In the genomic region with DNA sequence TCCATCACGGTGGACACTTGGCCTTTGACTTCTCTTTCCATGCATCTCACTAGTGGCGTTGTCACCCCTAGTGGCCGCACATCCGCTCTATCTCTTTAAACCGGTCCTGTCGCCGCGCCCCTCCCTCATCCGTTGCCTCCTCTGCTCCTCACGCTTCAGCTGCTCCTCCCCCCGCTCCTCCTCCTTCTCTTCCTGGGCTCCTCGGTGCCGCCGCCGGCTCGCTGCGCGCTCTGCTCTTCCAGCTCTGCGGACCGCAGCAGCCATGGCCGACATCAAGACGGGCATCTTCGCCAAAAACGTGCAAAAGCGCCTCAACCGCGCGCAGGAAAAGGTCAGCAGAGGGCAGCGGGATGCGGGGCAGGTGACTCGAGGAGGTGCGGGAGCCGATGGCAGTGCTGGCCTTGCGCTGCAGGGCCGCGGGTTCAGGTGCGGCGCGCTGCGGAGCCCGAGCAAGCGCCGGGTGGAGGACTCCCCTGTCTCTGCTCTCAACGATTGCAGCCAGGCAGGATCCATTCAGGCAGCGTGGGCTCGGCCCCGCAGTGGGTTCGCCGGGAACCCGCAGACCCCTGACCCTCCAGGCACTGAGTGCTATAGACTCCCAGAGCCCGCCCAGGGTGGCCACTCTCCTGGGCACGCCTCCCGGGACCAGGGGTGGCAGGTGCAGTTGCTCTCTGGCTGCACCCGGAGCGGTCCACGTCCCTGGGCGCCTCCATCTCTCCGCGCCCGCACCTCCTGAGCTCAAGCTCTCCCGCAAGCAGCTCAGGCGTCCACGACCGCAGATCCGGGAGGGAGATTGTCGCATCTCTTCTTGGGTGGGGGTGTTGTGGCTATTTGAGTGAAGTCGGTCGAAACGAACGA, we compare ENCODE assay signal across 7 mouse cellular contexts. TPM values are rescaled to one million over a fixed set of nuclear protein-coding genes. Genes with fewer than 3 reads are reported as not detected.
DNase-seq lines count a peak whose midpoint lies in the region; ATAC-seq and TF ChIP-seq lines count a peak whose summit lies in the region.

A gene (plus strand): TSS at position 35 of the 858 bp plus-strand sequence.

- TF ChIP-seq CTCF in brain, embryonic 14.5 days (IDR thresholded peaks at IDR 0.05; ENCODE audit: borderline replicate concordance, extremely low read depth, insufficient read depth, insufficient read length) = peak; percentile 59; the same call in 1 of the 2 replicates
- peak; percentile 48 for TF ChIP-seq CTCF in stomach, postnatal 0 days (IDR thresholded peaks at IDR 0.05; ENCODE audit: low read depth)

- peak; percentile 89 for ATAC-seq in embryonic facial prominence, embryonic 15.5 days (ENCODE audit: insufficient number of reproducible peaks, low FRiP score, low TSS enrichment, low read depth)
- peak; percentile 77; the same call in 1 of the 2 replicates for ATAC-seq in heart, embryonic 12.5 days (ENCODE audit: insufficient number of reproducible peaks, low FRiP score)
- ATAC-seq in kidney, embryonic 14.5 days (ENCODE audit: low FRiP score, low TSS enrichment) = peak; percentile 95
- ATAC-seq in limb, embryonic 12.5 days (ENCODE audit: insufficient number of reproducible peaks, insufficient read depth, low FRiP score, low TSS enrichment, low read depth) = peak; percentile 83
- peak; percentile 97 for ATAC-seq in midbrain, embryonic 14.5 days (ENCODE audit: low FRiP score, low TSS enrichment)
- ATAC-seq in stomach, postnatal 0 days (ENCODE audit: low FRiP score, low TSS enrichment) = peak; percentile 71; the same call in 1 of the 2 replicates

- H3K27me3 ChIP-seq in embryonic facial prominence, embryonic 15.5 days = peaks cover 18% of the 10 kb centered on the region
- 0 out of 2 replicates have a peak, but pooled peaks cover 9% of the 10 kb centered on the region for H3K27me3 ChIP-seq in heart, embryonic 12.5 days (replicated peaks)
- 0 out of 2 replicates have a peak, but pooled peaks cover 5% of the 10 kb centered on the region for H3K27me3 ChIP-seq in kidney, embryonic 14.5 days (ENCODE audit: control insufficient read depth, insufficient read depth, low read length)
- H3K27me3 ChIP-seq in limb, embryonic 12.5 days = peaks cover 39% of the 10 kb centered on the region
- no peaks in the 10 kb centered on the region for H3K27me3 ChIP-seq in midbrain, embryonic 14.5 days (ENCODE audit: control insufficient read depth, insufficient read depth, low read length)
- no peaks in the 10 kb centered on the region for H3K27me3 ChIP-seq in stomach, postnatal 0 days (ENCODE audit: control insufficient read depth, insufficient read depth, low read length)

- no peak for TF ChIP-seq EP300 in stomach, postnatal 0 days (optimal IDR thresholded peaks at IDR 0.05)

- no peak within 1 kb of the TSS for H3K27ac ChIP-seq in embryonic facial prominence, embryonic 15.5 days (replicated peaks)
- H3K27ac ChIP-seq in heart, embryonic 12.5 days (ENCODE audit: poor library complexity, severe bottlenecking) = no peak within 1 kb of the TSS
- 0 out of 2 replicates have a peak within 1 kb of the TSS, but pooled peaks have one; percentile 7 for H3K27ac ChIP-seq in kidney, embryonic 14.5 days (ENCODE audit: low read depth, low read length)
- no peak within 1 kb of the TSS for H3K27ac ChIP-seq in limb, embryonic 12.5 days
- H3K27ac ChIP-seq in midbrain, embryonic 14.5 days (replicated peaks; ENCODE audit: low read depth, low read length) = peak within 1 kb of the TSS; percentile 92
- no peak within 1 kb of the TSS for H3K27ac ChIP-seq in stomach, postnatal 0 days (replicated peaks)

- WGBS in embryonic facial prominence, embryonic 15.5 days = under 1% methylated on average over 70 of the region's 70 CpGs
- WGBS in heart, embryonic 12.5 days = under 1% methylated on average over 69 of the region's 70 CpGs
- under 1% methylated on average over 68 of the region's 70 CpGs for WGBS in kidney, embryonic 14.5 days
- WGBS in limb, embryonic 12.5 days = under 1% methylated on average over 70 of the region's 70 CpGs
- under 1% methylated on average over 70 of the region's 70 CpGs for WGBS in midbrain, embryonic 14.5 days
- under 1% methylated on average over 64 of the region's 70 CpGs for WGBS in stomach, postnatal 0 days

- no peaks in the 10 kb centered on the region for H3K9me3 ChIP-seq in embryonic facial prominence, embryonic 15.5 days (replicated peaks)
- H3K9me3 ChIP-seq in heart, embryonic 12.5 days (replicated peaks) = no peaks in the 10 kb centered on the region
- H3K9me3 ChIP-seq in kidney, embryonic 14.5 days (ENCODE audit: control insufficient read depth, low read length) = no peaks in the 10 kb centered on the region
- no peaks in the 10 kb centered on the region for H3K9me3 ChIP-seq in limb, embryonic 12.5 days
- no peaks in the 10 kb centered on the region for H3K9me3 ChIP-seq in midbrain, embryonic 14.5 days (ENCODE audit: control insufficient read depth, low read length)
- no peaks in the 10 kb centered on the region for H3K9me3 ChIP-seq in stomach, postnatal 0 days (ENCODE audit: control insufficient read depth, low read length)

- 0 out of 2 replicates have a peak, but pooled peaks have one; percentile 14 for TF ChIP-seq POLR2A in brain, embryonic 14.5 days (IDR thresholded peaks at IDR 0.05; ENCODE audit: borderline replicate concordance, extremely low read depth, insufficient read depth, insufficient read length, poor library complexity, severe bottlenecking)

- peak within 1 kb of the TSS; percentile 95 for H3K4me2 ChIP-seq in embryonic facial prominence, embryonic 15.5 days (replicated peaks)
- peak within 1 kb of the TSS; percentile 85 for H3K4me2 ChIP-seq in heart, embryonic 12.5 days
- peak within 1 kb of the TSS; percentile 91 for H3K4me2 ChIP-seq in kidney, embryonic 14.5 days (replicated peaks; ENCODE audit: low read depth, low read length)
- peak within 1 kb of the TSS; percentile 96 for H3K4me2 ChIP-seq in limb, embryonic 12.5 days
- peak within 1 kb of the TSS; percentile 73 for H3K4me2 ChIP-seq in midbrain, embryonic 14.5 days (ENCODE audit: low read length)
- peak within 1 kb of the TSS; percentile 94 for H3K4me2 ChIP-seq in stomach, postnatal 0 days (replicated peaks; ENCODE audit: low read depth)

- peak within 1 kb of the TSS; percentile 64 for H3K4me3 ChIP-seq in embryonic facial prominence, embryonic 15.5 days (replicated peaks)
- H3K4me3 ChIP-seq in heart, embryonic 12.5 days = peak within 1 kb of the TSS; percentile 82
- H3K4me3 ChIP-seq in kidney, embryonic 14.5 days (ENCODE audit: low read length) = peak within 1 kb of the TSS; percentile 79
- peak within 1 kb of the TSS; percentile 70 for H3K4me3 ChIP-seq in limb, embryonic 12.5 days (replicated peaks)
- H3K4me3 ChIP-seq in midbrain, embryonic 14.5 days (replicated peaks; ENCODE audit: low read depth, low read length) = peak within 1 kb of the TSS; percentile 91
- H3K4me3 ChIP-seq in stomach, postnatal 0 days (ENCODE audit: low read depth, low read length) = peak within 1 kb of the TSS; percentile 59

- peaks cover 8% of the 10 kb centered on the region; the same call in 1 of the 2 replicates for H3K4me1 ChIP-seq in embryonic facial prominence, embryonic 15.5 days
- 0 out of 2 replicates have a peak, but pooled peaks cover 4% of the 10 kb centered on the region for H3K4me1 ChIP-seq in heart, embryonic 12.5 days (replicated peaks)
- peaks cover 4% of the 10 kb centered on the region; the same call in 1 of the 2 replicates for H3K4me1 ChIP-seq in kidney, embryonic 14.5 days (ENCODE audit: control insufficient read depth, insufficient read depth, low read length)
- H3K4me1 ChIP-seq in limb, embryonic 12.5 days (replicated peaks) = no peaks in the 10 kb centered on the region; the same call in 1 of the 2 replicates
- 0 out of 2 replicates have a peak, but pooled peaks cover 13% of the 10 kb centered on the region for H3K4me1 ChIP-seq in midbrain, embryonic 14.5 days (ENCODE audit: control insufficient read depth, insufficient read depth, low read length)
- no peaks in the 10 kb centered on the region; the same call in 1 of the 2 replicates for H3K4me1 ChIP-seq in stomach, postnatal 0 days (replicated peaks; ENCODE audit: control insufficient read depth, insufficient read depth)

- H3K36me3 ChIP-seq in embryonic facial prominence, embryonic 15.5 days = no peaks in the 10 kb centered on the region
- H3K36me3 ChIP-seq in heart, embryonic 12.5 days = no peaks in the 10 kb centered on the region
- H3K36me3 ChIP-seq in kidney, embryonic 14.5 days (ENCODE audit: control insufficient read depth, insufficient read depth, low read length) = no peaks in the 10 kb centered on the region
- no peaks in the 10 kb centered on the region for H3K36me3 ChIP-seq in limb, embryonic 12.5 days
- H3K36me3 ChIP-seq in midbrain, embryonic 14.5 days (ENCODE audit: control insufficient read depth, insufficient read depth, low read length) = no peaks in the 10 kb centered on the region
- no peaks in the 10 kb centered on the region for H3K36me3 ChIP-seq in stomach, postnatal 0 days (ENCODE audit: control insufficient read depth, insufficient read depth, low read length)

- peak; percentile 96 for DNase-seq in brain, embryonic 14.5 days (ENCODE audit: low read depth)
- peak; percentile 93 for DNase-seq in midbrain, embryonic 14.5 days
- DNase-seq in stomach, postnatal 0 days (ENCODE audit: low spot score) = peak; percentile 55

- peak within 1 kb of the TSS; percentile 28; the same call in 1 of the 2 replicates for H3K9ac ChIP-seq in embryonic facial prominence, embryonic 15.5 days
- H3K9ac ChIP-seq in heart, embryonic 12.5 days = peak within 1 kb of the TSS; percentile 45
- H3K9ac ChIP-seq in kidney, embryonic 14.5 days (ENCODE audit: low read depth, low read length) = peak within 1 kb of the TSS; percentile 66
- peak within 1 kb of the TSS; percentile 66 for H3K9ac ChIP-seq in limb, embryonic 12.5 days (replicated peaks)
- peak within 1 kb of the TSS; percentile 90 for H3K9ac ChIP-seq in midbrain, embryonic 14.5 days (replicated peaks; ENCODE audit: low read length)
- H3K9ac ChIP-seq in stomach, postnatal 0 days (ENCODE audit: low read length) = peak within 1 kb of the TSS; percentile 55

RNA-seq across cellular contexts. Expression of the gene that starts here (rescaled TPM):
- polyA plus RNA-seq in brain, embryonic 14.5 days (2012; rRNA removed) = 49.7 and 62.2 TPM in 2 replicates
- polyA plus RNA-seq in embryonic facial prominence, embryonic 15.5 days (2015; fragmentation: Nextera tagmentation; extraction: Ambion mirVana) = 2.4 and 2.5 TPM in 2 replicates
- 1.6 TPM in 2 replicates for polyA plus RNA-seq in heart, embryonic 12.5 days (2016; fragmentation: Nextera tagmentation; extraction: Ambion mirVana)
- 8.8 and 14.9 TPM in 2 replicates for polyA plus RNA-seq in kidney, embryonic 14.5 days (2014; fragmentation: Nextera tagmentation; extraction: Ambion mirVana)
- 1.2 and 1.8 TPM in 2 replicates for polyA plus RNA-seq in limb, embryonic 12.5 days (2016; fragmentation: Nextera tagmentation; extraction: Ambion mirVana)
- 50.0 and 50.6 TPM in 2 replicates for polyA plus RNA-seq in midbrain, embryonic 14.5 days (2014; fragmentation: Nextera tagmentation; extraction: Ambion mirVana)
- polyA plus RNA-seq in stomach, postnatal 0 days (2015; fragmentation: Nextera tagmentation; extraction: Ambion mirVana) = 1.3 and 1.4 TPM in 2 replicates

Comparison
In these comparisons a context has a peak if more than half of its experiments do, and no peak if none do; other contexts are left out.
1. H3K27ac ChIP-seq: peak in kidney, embryonic 14.5 days (single experiment) and midbrain, embryonic 14.5 days (single experiment); none in embryonic facial prominence, embryonic 15.5 days (single experiment), heart, embryonic 12.5 days (single experiment), limb, embryonic 12.5 days (single experiment) and stomach, postnatal 0 days (single experiment).
2. H3K9ac ChIP-seq: peak in every context shown above with its lines; median percentile 90 in midbrain, embryonic 14.5 days; 66 in kidney, embryonic 14.5 days; 66 in limb, embryonic 12.5 days; 55 in stomach, postnatal 0 days; 45 in heart, embryonic 12.5 days; 28 in embryonic facial prominence, embryonic 15.5 days.
3. Peak in every context shown above with its lines, with median percentiles within 50 percentile points of each other: DNase-seq, ATAC-seq, H3K4me2 ChIP-seq and H3K4me3 ChIP-seq.